Mouse (Mus musculus) embryonic facial prominence, embryonic 10.5 days (tissue): ENCODE measurements around the gene Celf5. TPM values are rescaled to one million over a fixed set of nuclear protein-coding genes. Genes with fewer than 3 reads are reported as not detected.

ENCODE experiments used
- DNase-seq: peaks from one replicate; pipeline ENCODE4 v3.0.0-alpha.2; 2017; ENCODE audit warnings: low spot score
- H3K27ac ChIP-seq: fragments of 300-500 bp; sonication (generic); replicated peaks from 2 replicates; pipeline ENCODE4 v1.5.1; 2016; ENCODE audit warnings: mild to moderate bottlenecking
- H3K27me3 ChIP-seq: fragments of 300-500 bp; sonication (generic); replicated peaks from 2 replicates; pipeline ENCODE4 v1.6.1; 2016; ENCODE audit warnings: low read depth, mild to moderate bottlenecking; ENCODE audit not compliant: poor library complexity, severe bottlenecking
- H3K36me3 ChIP-seq: fragments of 300-500 bp; sonication (generic); replicated peaks from 2 replicates; pipeline ENCODE4 v1.6.1; 2016; ENCODE audit warnings: mild to moderate bottlenecking, moderate library complexity
- H3K4me1 ChIP-seq: fragments of 300-500 bp; sonication (generic); 2 replicates; pipeline ENCODE4 v1.6.1; 2016
- H3K4me3 ChIP-seq: fragments of 300-500 bp; sonication (generic); 2 replicates; pipeline ENCODE4 v1.5.1; 2016; ENCODE audit warnings: mild to moderate bottlenecking, moderate library complexity
- H3K9me3 ChIP-seq: fragments of 300-500 bp; sonication (generic); 2 replicates; pipeline ENCODE4 v1.6.1; 2016; ENCODE audit warnings: mild to moderate bottlenecking
- WGBS: fragments of 180-500 bp; shearing (Covaris S2); methylation state at CpG from one replicate; pipeline ENCODE4 v1.1.7; 2016; 5-methylcytosine and 5-hydroxymethylcytosine counted together
- polyA plus RNA-seq: library from polyadenylated mRNA; unstranded; fragments of >200 nt; fragmentation: Nextera tagmentation; extraction: Ambion mirVana; gene quantifications from 2 replicates; pipeline ENCODE4 v1.2.1, GENCODE M21; 2016

Celf5 gene
- polyA plus RNA-seq, 1 experiment from 2014 or later, result 2.3 TPM

DNA sequence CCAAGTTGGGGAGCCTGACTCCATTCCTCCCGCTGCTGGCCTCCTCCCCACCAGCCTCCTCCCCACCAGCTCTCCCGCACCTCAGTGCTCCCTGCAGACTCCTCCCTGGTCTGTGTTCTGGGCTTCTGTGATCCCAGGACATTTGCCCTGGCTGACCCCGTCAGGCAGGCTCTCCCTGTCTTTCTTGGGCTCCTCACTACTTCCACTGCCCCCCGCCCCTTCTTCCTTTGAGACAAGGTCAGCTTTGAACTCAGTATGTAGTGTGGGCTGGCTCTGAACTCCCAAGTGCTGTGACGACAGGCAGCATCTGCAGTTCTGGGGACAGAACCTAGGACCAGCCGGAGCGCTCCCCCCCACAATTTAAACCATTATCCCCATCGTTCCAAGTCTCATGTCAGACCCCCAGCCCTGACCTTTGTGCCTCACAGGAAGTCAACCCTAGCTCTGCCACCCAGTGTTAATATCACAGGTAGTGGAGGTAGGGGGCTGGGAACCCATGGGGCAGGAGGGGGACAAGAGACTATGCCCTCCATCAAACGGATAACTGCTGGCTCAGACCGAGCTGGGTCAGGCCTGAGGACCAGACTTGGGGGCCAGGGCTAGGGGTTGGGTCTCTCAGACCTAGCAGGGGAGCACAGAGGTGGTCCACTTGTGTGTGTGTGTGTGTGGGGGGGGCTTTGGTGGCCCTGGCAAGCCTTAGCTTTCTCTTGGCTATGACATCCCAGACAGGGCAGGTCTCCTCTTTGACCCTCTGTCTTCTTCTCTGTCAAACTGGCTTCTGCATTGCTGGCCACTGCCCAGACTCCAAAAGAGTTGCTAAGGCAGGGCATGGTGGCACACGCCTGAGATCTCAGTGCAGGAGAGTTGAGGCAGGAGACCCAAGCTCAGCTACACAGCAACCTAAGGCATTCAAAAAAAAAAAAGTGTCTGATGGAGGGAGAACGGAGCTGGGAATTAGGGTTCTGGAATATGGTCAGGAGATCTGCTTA, 65.0 kb downstream of the Celf5 start:
- DNase-seq, result no peak
- Histone ChIP-seq H3K9me3 (no peaks in the 10 kb centered on the region), H3K4me3 (peak overlapping the region; percentile 60), H3K36me3 (peaks cover 4% of the 10 kb centered on the region; the same call in 1 of the 2 replicates), H3K27me3 (peaks cover 54% of the 10 kb centered on the region), H3K4me1 (peaks cover 80% of the 10 kb centered on the region), H3K27ac (peak overlapping the region; percentile 90)
- WGBS, result 38% methylated on average over 12 of the region's 12 CpGs

DNA sequence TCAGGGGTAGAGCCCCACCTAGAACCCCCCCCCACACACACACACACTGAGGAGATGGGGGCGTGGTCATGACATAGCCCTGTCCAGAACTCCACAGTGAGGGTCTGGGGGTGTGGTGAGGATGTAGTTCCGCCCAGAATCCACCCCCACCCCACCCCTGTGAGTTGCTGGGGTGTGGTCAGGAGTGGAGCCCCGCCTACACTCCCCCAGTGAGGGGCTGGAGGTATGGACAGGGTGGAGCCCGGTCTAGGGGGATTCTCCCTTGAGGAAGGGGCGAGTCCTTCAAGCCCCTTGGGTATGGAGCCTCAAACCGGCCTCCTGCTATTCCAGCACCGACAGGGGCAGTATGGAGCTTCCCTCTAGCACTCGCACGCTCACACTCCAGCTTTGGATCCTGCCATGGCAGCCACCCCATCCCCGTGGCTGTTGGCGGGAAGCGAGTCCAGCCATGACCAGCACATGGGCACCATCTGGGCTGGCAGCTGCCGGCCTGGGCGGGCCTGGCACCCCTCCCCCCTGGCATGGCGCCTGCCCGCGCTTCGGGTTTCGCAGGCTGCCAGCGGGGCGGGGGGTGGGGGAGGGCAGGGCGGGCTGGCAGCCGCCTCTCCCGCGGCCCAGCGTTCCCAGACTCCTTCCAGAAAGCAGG, 65.8 kb downstream of the Celf5 start:
- WGBS, result 0% methylated on average over 26 of the region's 26 CpGs
- peak; percentile 88 for DNase-seq
- Histone ChIP-seq H3K36me3 (peaks cover 9% of the 10 kb centered on the region; the same call in 1 of the 2 replicates), H3K4me3 (peak overlapping the region; percentile 60), H3K27ac (peak overlapping the region; percentile 90), H3K4me1 (peaks cover 88% of the 10 kb centered on the region), H3K9me3 (no peaks in the 10 kb centered on the region), H3K27me3 (peaks cover 46% of the 10 kb centered on the region)

DNA sequence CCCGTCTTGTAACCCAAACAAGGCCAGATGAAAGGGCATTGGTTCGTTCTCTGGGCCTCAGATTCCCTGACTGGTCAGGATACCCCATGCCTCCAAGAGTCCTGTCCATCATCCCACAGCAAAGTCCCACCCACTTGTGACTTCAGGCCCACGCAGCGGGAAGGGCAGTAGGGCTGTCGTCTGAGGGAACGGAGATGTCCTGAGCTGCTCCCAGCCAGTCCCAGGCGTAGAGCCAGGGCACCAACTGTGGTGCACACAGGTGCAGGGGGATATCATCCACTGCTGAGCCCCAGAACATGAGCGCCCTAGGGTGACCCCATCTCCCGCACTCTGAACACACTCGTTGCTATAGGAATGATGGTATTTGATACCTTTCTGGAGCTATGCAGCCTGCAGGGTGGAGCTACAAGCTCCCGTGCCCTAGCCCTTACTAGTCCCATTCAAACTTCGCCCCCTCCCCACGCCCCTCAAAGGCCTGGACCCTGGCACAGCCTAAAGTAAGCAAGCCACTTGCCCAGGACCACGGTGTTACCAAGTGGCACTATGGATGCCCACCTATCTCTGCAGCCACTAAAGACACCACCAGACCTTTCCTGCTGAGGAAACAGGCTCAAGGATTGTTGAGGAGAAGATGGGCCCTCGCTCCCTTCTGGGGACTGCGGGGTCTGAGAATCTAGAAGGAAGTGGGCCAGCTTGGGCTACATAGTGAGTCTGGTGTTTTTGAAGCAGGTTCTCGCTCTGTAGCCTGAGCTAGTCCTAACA, 66.8 kb downstream of the Celf5 start:
- peaks cover 11% of the 10 kb centered on the region; the same call in 1 of the 2 replicates for H3K36me3 ChIP-seq
- H3K27ac ChIP-seq, result peak overlapping the region; percentile 90
- H3K4me3 ChIP-seq, result 0 out of 2 replicates have a peak overlapping the region, but pooled peaks have one; percentile 60
- H3K4me1 ChIP-seq, result peaks cover 90% of the 10 kb centered on the region
- H3K27me3 ChIP-seq, result peaks cover 36% of the 10 kb centered on the region
- H3K9me3 ChIP-seq, result no peaks in the 10 kb centered on the region
- peak; percentile 15 for DNase-seq
- WGBS, result 60% methylated on average over 17 of the region's 17 CpGs

DNA sequence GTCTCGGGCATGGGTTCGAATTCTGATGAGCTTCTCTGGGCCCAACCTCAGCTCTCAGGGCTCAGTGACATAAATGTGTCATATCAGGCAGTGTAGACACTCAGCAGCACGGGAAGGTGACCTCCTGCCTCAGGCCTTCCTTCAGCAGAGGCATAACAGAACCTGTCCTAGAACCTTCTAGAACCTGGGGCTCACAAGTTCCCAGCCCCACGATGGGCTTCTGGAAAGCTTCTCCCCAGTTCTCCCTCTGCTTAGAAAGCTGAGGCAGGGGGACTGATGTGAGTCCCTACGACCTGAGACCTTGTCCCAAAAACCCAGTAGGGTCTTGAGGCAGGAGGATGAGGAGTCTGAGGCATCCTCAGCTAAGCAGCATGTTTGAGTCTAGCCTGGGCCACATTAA, 67.4 kb downstream of the Celf5 start:
- Histone ChIP-seq H3K4me3 (peak overlapping the region; percentile 44), H3K27me3 (peaks cover 30% of the 10 kb centered on the region), H3K4me1 (peaks cover 94% of the 10 kb centered on the region), H3K36me3 (peaks cover 11% of the 10 kb centered on the region; the same call in 1 of the 2 replicates), H3K9me3 (no peaks in the 10 kb centered on the region), H3K27ac (peak overlapping the region; percentile 90)
- WGBS, result 83% methylated on average over 5 of the region's 5 CpGs
- DNase-seq, result no peak

DNA sequence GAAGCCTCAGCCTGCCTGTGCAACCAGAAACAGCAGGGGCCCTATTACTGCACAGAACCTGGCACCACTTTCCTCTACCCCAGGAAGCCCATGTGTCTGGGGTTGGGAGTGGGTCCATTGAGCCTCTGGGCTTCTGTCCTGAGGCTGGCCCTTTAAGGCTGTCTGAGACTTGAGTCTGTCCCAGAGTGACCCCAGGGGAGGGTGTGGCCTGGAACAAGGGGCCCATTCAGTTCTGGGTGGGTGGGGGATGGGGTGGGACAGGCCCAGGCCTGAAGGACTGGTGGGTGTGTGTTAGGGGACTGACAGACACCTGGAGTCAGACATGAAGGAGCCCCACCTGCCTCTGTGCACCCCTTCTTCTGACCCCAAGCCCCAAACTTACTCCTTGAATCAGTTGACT, 67.8 kb downstream of the Celf5 start:
- H3K4me3 ChIP-seq, result peak overlapping the region; percentile 44

DNA sequence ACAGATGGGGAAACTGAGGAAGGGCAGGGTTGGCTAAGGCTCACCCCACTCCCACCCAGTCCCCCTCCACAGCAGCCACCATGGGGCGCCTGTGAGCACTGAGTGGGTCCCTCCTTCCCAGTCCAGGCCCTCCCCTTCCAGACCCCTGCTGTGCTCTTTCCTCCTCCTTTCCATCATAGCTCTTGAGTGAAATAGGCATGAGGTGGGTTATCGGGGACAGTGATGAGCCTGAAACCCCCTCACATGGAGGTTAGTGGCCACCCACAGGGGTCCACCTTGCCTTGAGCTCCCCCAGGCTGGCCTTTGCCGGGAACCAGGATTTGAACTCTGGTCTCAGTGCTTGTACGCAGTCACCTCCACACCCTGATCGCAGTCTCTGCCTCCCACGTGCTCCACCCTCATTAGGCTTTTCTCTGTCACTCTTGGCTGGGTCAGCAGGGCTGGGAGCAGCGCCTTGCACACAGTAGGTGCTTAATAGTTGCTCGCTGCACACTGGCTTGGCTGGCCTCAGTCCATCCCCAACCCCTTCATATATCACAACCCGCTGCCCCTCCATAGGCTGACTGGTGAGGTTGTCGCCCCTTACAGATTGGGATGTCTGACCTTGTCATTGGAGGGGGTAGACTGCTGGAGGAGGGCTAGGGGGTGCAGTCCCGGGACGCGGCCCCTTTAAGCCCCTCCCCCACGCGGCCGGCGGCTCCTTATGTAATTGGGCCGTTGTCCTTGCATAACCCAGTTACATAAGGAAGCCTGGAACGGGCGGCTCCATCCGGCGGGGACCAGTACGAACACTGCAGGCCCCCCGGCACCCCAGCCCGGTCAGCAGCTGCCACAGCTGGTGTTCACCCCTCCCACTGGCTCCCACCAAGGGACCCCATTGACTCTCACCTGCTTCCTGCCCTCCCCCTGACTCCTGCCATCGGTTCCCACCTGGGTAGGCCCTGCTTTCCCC, 68.9 kb downstream of the Celf5 start:
- H3K4me1 ChIP-seq, result peaks cover 95% of the 10 kb centered on the region
- peaks cover 18% of the 10 kb centered on the region for H3K27me3 ChIP-seq
- H3K4me3 ChIP-seq, result peak overlapping the region; percentile 44
- peak overlapping the region; percentile 90 for H3K27ac ChIP-seq
- 0 out of 2 replicates have a peak, but pooled peaks cover 6% of the 10 kb centered on the region for H3K36me3 ChIP-seq
- H3K9me3 ChIP-seq, result no peaks in the 10 kb centered on the region
- DNase-seq, result peak; percentile 85
- 28% methylated on average over 26 of the region's 26 CpGs for WGBS

More for the DNA sequence above, 67.8 kb downstream of the Celf5 start:
- H3K36me3 ChIP-seq, result peaks cover 11% of the 10 kb centered on the region; the same call in 1 of the 2 replicates
- DNase-seq, result peak; percentile 73
- H3K27me3 ChIP-seq, result peaks cover 26% of the 10 kb centered on the region
- peak overlapping the region; percentile 90 for H3K27ac ChIP-seq
- no peaks in the 10 kb centered on the region for H3K9me3 ChIP-seq
- peaks cover 94% of the 10 kb centered on the region for H3K4me1 ChIP-seq

DNA sequence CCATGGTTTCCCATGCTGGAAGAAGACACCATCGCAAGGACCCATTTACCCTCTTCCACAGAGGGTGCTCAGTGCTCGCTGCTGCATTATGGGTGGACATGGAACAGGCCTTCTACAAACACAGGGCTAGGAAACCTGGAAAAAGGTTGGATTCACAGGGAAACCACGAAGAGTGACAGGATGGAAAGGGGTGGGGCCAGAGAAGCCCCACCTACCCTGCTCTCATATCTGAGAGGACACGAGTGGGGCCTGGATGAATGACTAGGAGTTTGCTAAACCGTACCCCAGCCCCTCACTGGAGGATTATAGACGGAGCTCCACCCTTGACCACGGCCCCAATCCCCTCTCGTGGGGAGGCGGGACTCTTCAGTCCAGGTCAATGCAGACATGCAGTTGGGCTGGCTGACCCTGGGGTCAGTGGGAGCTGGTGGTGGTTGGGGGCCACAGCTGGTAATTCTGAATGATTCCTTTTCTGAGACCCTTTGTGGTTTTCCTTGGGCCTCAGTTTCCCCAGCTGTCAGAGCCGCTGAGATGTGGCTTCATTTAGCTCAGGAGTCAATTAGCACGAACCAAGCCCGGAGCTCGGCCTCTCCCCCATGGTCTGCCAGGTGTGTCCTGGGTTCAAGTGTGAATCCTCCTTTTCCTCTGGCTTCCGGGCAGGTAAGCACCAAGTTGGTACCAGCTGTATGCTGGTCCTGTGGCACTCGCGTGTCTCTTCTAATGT, 69.8 kb downstream of the Celf5 start:
- Histone ChIP-seq H3K4me1 (peaks cover 95% of the 10 kb centered on the region), H3K36me3 (0 out of 2 replicates have a peak, but pooled peaks cover 6% of the 10 kb centered on the region), H3K4me3 (no peak overlapping the region), H3K9me3 (no peaks in the 10 kb centered on the region), H3K27ac (peak overlapping the region; percentile 90), H3K27me3 (peaks cover 19% of the 10 kb centered on the region)
- WGBS, result 75% methylated on average over 16 of the region's 16 CpGs
- no peak for DNase-seq

DNA sequence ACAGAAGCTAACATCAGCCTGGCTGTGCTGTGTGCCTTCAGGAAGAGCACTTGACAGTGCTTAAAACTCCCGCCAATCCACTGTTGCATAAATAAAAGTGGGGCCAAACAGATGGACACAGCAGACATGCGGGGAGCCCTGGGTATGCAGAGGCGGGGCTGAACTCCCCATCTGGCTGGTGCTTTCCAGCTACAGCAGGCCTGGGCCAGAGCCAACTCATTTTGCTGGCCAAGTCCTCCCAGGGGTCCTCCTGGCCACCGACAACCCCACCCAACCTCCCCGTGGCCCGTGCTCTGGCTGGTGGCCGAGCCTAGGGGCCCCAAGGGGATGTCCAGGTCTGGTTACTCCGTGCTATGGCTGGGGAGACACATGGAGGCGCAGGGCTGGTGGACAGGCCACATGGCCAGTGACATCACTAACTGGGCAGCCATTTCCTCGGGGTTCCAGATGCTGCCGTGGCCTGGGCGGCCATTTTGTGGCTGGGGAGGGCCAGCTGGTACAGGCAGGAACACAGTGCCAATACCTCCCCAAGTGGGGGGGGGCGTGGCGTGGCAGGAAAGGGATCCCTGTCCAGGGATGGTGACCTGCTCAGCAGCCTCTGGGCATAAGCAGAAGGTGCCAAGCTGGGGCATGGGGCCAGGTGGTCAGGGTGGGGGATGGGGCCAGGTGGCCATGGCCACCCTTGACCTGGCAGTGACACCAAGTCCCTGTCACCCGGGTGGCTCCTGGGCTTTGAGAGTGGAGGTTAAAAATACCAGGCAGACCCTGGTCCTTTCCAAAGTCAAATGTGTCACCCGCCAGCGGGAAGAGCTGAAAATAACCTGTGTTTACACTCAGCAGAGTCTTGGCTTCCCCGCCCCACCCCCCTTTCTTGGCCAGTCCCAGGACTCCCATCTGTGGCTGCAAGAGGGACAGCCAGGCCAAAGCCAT, 70.8 kb downstream of the Celf5 start:
- H3K4me1 ChIP-seq, result peaks cover 95% of the 10 kb centered on the region
- WGBS, result 80% methylated on average over 18 of the region's 18 CpGs
- peak; percentile 23 for DNase-seq

DNA sequence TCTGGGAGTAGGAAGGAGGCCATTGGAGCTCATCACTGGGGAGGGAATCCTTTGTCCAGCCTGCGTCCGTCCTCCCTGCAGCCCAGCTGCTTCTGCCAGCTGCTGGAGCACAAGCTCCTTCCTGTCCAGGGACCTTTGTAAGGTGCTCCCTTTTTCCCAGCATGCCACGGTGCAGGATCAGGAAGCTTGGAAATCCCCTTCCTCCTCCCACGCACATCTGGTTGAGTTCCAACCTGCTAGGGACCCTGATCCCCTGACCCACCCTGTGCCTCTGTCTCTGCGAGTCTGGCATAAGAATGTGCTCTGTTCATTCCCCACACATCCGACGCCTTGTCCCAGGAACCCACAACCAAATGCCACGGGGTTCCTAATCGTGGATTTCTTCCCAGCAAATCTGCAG, 71.5 kb downstream of the Celf5 start:
- 84% methylated on average over 9 of the region's 9 CpGs for WGBS
- H3K4me3 ChIP-seq, result no peak overlapping the region
- H3K27me3 ChIP-seq, result peaks cover 29% of the 10 kb centered on the region
- H3K4me1 ChIP-seq, result peaks cover 95% of the 10 kb centered on the region
- DNase-seq, result no peak
- peaks cover 7% of the 10 kb centered on the region; the same call in 1 of the 2 replicates for H3K36me3 ChIP-seq
- no peaks in the 10 kb centered on the region for H3K9me3 ChIP-seq
- H3K27ac ChIP-seq, result peak overlapping the region; percentile 90

More for the DNA sequence above, 70.8 kb downstream of the Celf5 start:
- Histone ChIP-seq H3K27ac (peak overlapping the region; percentile 90), H3K27me3 (peaks cover 22% of the 10 kb centered on the region), H3K9me3 (no peaks in the 10 kb centered on the region), H3K36me3 (0 out of 2 replicates have a peak, but pooled peaks cover 6% of the 10 kb centered on the region), H3K4me3 (peak overlapping the region; percentile 6; the same call in 1 of the 2 replicates)

DNA sequence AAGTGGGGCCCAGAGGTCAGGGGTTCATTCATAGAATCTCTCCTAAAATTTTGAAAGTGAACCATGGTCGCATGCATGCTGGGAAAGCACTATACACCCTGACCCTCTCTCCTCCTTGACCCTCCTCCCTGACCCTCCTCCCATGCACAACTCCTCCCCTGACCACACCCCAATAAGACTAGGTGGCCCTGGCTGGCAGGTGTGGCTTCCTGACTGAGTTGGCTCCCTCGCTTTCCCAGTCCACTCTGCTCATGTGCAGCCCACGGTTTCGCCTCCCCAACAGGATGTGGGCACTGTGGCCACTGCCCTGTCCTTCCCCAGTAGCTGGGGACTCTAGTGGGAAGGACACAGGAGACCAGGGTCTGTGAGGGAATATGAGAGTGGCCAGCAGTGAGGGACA, 72.2 kb downstream of the Celf5 start:
- H3K27ac ChIP-seq, result peak overlapping the region; percentile 66
- peaks cover 35% of the 10 kb centered on the region for H3K27me3 ChIP-seq
- DNase-seq, result no peak
- H3K36me3 ChIP-seq, result peaks cover 14% of the 10 kb centered on the region; the same call in 1 of the 2 replicates
- peak overlapping the region; percentile 32; the same call in 1 of the 2 replicates for H3K4me3 ChIP-seq
- H3K9me3 ChIP-seq, result no peaks in the 10 kb centered on the region
- WGBS, result 68% methylated on average over 4 of the region's 4 CpGs
- peaks cover 95% of the 10 kb centered on the region for H3K4me1 ChIP-seq
